Mouse (Mus musculus): Measurements from ENCODE around the gene Cisd2.

DNA sequence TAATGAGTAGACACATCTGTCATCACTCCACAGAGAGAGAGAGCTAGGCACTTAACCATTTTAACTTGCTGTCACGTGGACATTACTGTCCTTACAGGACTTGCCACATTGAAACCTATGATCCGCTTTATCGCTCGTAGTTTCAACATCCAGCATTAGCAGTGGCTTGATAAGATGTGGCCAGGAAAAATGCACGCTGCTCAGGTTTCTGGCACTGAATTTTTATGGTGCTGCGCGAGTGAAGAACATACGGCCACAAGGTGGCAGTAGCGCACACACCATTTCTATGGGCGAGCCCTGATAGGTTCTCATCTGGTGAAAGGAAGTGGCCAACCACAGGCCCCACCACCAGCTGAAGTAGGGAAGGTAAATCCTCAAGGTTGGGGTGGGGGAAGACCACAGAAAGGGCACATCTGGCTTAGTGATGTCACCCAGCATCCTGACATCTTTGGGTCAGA lies 21.5 kb downstream of the Cisd2 start:
- TF ChIP-seq CTCF (IDR thresholded peaks at IDR 0.05; ENCODE audit: control insufficient read depth, insufficient read depth, insufficient read length) (peak; percentile 41), MYOG (IDR thresholded peaks at IDR 0.05; ENCODE audit: control insufficient read depth, extremely low read depth, insufficient read length) (no peak), MAX (IDR thresholded peaks at IDR 0.05) (no peak), USF1 (IDR thresholded peaks at IDR 0.05; ENCODE audit: low read depth) (peak; percentile 58), FOSL1 (IDR thresholded peaks at IDR 0.05; ENCODE audit: insufficient read depth, low read length, poor library complexity, severe bottlenecking) (no peak), CEBPB (IDR thresholded peaks at IDR 0.05; ENCODE audit: low read depth) (no peak), MYOD1 (IDR thresholded peaks at IDR 0.05; ENCODE audit: control insufficient read depth, insufficient read length, low read depth) (no peak)

All from C2C12 (cell line).